Mouse (Mus musculus) spleen, adult 2 months (tissue): ENCODE results near the gene Gab2.

Source experiments
- CTCF ChIP-seq: fragments of 200-500 bp; IDR thresholded peaks from 2 replicates; pipeline ENCODE4 v1.5.1; 2011; ENCODE audit warnings: mild to moderate bottlenecking, inconsistent platforms; ENCODE audit not compliant: insufficient read depth, insufficient read length, insufficient replicate concordance; ENCODE audit errors: extremely low read depth
- POLR2A ChIP-seq: fragments of 200-500 bp; IDR thresholded peaks from 2 replicates; pipeline ENCODE4 v1.6.1; 2011; ENCODE audit warnings: low read depth, low read length, inconsistent platforms

- TF ChIP-seq POLR2A (no peak), CTCF (no peak)
Measured at GRCm38 (mm10) chr7:97334406-97334805, 253.0 kb downstream of the Gab2 start.
